Mouse (Mus musculus): ENCODE measurements at regions not wholly inside any gene's neighbourhood (a gene's known extent, or its start where the extent isn't known, plus 50 kb on each side); places are given as distances from the start of the nearest gene placed in this dataset.

DNA sequence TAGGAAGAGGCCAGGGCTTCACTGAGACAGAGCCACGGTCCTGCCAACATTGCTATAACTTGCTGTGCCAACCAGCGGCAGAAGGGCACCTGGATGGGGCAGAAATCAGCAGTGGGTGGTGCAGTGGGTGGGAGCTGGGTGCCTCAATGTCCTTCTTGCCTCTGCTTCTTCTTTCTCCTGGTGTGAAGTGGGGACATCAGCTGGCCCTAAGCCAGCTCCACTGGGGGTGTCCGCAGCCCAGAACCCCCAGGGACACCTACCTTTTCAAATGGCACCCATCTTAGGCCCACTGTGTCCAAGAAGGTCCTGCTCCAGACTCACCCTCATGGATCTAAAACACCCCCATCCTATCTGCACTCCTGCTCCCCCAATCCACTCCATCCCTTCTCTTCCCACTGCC, 49.9 kb upstream of the Otos start:
- Histone ChIP-seq H3K9ac (replicated peaks; ENCODE audit: low read depth, low read length) (no peak overlapping the region), H3K4me3 (ENCODE audit: low read depth, low read length) (no peak overlapping the region), H3K4me1 (ENCODE audit: control insufficient read depth, insufficient read depth, low read length) (peaks cover 11% of the 10 kb centered on the region), H3K9me3 (ENCODE audit: control insufficient read depth, low read depth, low read length) (no peaks in the 10 kb centered on the region), H3K36me3 (ENCODE audit: control insufficient read depth, insufficient read depth, low read length) (no peaks in the 10 kb centered on the region), H3K27me3 (ENCODE audit: control insufficient read depth, insufficient read depth, low read length) (no peaks in the 10 kb centered on the region), H3K4me2 (replicated peaks; ENCODE audit: low read depth, low read length) (no peak overlapping the region), H3K27ac (ENCODE audit: low read length) (no peak overlapping the region)
- 82% methylated on average over 3 of the region's 3 CpGs for WGBS
- peak; percentile 16; the same call in 1 of the 2 replicates for ATAC-seq (ENCODE audit: insufficient number of reproducible peaks, insufficient read depth, low FRiP score, low read depth)

Data from stomach, embryonic 14.5 days (tissue).